Mouse (Mus musculus): ENCODE data around the gene Rnaset2a.
"Not testable (repeated sequence)": the region's sequence is repeated elsewhere in the genome, so short reads cannot be mapped to it uniquely, and the experiment has no call there.

Gene Rnaset2a

DNA sequence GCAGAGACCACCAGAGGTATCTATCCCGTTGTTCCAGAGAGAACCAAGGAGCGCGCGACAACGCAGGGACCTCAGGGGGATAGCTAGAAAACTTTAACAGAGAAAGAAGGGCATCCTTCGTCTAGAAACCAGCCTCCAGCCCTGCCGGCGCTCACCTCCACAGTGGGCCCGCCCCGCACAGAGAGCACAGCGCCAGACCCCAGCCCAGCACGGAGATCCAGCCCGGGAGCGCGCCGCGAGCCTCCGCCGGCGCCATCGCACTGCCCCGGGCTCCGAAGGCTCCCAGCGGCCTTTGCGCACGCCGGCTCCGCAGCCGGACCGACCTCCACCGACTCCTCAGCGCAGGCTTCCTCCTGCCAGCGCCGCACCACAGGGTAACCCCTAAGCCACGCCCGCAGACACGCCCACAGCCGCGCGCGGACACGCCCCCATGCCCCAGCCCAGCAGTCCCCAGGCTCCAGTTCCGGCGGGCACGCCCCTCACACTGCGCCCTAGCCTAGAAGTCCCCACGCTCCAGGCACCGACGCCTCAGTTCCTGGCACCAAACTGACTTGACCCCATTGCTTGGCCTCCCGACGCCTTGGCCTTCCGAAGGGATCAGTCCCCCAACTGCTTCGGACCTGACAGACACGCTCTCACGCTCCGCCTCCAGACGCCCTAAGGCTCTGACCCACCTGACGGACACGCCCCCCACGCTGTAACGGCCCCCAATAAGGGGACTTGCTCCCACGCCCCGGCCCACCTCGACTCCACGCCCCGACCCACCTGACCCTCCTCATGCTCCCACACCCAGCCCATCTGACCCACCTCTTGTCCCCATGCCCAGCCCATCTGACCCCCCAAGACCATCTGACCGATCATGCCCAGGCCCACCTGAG is at the start of gene Rnaset2a, which contains the start of gene Gm49673:
TSS of gene Rnaset2a (minus strand) at position 659 of the 878 bp plus-strand sequence.
TSS of gene Gm49673 (minus strand) at position 350 of the 878 bp plus-strand sequence.
- DNase-seq = peak; percentile 71

DNA sequence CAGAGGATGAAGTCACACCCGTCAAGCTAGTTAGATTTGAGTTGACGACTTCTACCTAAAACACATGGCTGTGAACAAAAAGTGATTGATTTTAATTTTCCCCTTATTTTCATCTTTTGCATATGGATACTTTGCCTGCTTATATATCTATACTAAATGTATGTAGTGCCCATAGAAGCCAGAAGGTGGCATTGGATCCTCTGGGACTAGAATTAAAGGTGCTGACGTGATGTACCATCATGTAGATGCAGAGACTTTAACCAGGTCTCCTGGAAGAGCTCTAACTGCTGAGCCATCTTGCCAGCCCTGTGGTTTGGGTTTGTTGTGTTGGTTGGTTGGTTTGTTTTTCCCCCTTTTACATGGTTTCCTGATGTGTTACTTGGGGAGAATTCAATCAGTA is 49.8 kb upstream of the Rnaset2a start:
- no peak for DNase-seq

DNA sequence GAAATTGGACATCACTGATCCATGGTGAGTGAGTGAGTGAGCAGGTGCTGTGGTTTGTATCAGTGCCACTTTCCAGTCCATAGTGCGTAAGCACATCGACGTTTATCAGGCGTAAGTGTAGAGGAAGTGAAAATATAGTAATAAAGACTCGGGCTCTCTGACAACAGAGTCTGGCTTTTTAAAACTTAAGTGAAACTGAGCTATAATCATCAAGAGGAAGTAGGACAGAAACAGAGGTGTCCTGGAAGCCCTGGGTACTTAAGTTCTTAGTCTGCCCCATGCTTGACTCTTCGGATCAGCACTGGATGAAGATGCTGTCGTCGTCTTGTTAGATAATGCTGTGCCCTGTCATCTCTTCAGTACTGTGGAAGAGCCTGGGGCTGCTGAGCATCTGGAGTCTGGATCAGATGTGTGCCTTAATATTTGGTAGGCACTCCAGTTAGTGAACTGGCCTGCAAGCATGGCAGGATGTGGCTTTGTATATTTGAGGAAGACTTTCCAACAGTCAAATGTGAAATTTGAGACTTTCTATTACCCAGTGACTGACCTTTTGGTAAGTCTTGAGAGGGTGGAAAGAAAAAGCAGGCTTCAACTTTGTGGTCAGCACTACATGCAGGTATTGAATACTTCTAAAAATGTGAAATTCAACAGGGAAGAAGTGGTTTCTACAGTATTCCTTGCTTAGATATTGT is 47.9 kb upstream of the Rnaset2a start:
- no peak for DNase-seq

DNA sequence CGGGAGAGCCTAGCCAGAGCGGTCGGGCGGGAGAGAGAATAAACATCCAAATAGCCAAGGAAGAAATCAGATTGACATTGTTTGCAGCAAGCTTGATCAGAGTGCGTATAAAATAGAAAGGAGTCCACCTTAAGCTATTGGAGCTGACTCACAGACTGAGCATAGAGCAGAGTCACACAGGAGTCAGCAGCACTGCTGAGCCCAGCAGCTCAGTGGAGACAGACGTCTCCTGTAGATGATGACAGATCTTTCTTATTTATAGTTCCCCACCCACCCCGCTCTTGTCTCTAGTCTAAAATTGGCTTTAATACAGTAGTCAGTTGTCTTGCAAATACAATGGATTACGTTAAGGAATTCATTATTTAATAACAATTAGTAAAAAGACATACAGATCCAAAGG is 45.8 kb upstream of the Rnaset2a start:
- no peak for DNase-seq

DNA sequence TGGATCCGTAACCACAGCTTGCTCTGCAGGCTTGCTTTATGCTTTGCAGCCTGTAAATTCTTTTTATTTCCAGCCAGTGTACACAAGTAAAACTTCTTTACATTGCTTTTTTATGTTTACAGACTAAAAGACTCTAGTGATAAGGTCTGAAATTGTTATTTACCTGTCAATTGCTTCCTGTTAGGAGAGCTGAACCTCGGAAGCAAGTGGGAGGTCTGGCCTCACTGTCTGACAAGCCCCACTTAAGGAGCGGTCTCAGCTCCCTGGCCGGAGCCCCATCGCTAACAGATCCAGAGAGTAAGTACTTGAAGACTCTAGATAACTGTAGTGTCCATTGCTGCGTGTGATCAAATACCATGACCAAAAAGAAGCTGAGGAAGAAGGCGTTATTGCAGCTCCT is 36.3 kb upstream of the Rnaset2a start:
- DNase-seq = no peak

GRCm38 (mm10) chr17:8183815-8184214 is 35.9 kb upstream of the Rnaset2a start:
- DNase-seq = no peak

GRCm38 (mm10) chr17:8177090-8177489 is 29.2 kb upstream of the Rnaset2a start:
- DNase-seq = no peak

DNA sequence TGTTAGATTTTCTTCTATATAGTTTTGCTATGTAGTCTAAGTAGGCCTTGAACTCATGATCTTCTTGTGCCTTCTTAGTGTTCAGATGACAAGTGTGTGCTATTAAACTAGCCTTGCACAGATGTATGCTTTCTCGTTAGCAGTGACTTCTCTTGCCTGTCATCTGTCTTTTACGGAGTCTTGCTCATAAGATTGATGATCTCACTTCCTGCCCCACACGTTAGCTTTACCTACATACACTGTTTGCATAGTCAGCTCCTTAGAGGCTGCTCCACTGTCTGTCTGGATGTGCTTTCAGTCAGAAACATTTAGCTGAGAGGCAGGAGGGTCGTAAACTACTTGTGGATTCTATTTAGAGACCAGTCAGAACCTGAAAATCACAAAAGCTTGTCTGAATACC is 23.2 kb upstream of the Rnaset2a start:
- no peak for DNase-seq

DNA sequence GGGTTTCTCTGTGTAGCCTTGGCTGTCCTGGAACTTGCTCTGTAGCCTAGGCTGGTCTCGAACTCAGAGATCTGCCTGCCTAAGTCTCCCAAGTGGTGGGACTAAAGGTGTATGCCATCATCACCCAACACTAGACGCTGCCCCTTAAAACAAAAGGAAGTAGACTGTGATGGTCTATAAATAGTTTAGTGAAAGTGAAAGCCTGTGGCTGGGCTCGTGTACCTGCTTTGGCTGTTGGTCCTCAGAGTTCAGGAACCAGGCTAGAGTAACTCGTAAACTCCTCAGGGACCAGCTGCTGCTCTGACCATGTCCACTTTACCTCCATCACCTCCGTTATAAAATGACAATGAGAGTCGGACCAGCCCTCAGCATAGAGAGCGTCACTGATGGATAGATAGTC is 22.4 kb upstream of the Rnaset2a start:
- DNase-seq = no peak

GRCm38 (mm10) chr17:8167436-8167835 is 19.5 kb upstream of the Rnaset2a start:
- DNase-seq = peak; percentile 63

GRCm38 (mm10) chr17:8166454-8166853 is 18.6 kb upstream of the Rnaset2a start:
- peak; percentile 46 for DNase-seq

DNA sequence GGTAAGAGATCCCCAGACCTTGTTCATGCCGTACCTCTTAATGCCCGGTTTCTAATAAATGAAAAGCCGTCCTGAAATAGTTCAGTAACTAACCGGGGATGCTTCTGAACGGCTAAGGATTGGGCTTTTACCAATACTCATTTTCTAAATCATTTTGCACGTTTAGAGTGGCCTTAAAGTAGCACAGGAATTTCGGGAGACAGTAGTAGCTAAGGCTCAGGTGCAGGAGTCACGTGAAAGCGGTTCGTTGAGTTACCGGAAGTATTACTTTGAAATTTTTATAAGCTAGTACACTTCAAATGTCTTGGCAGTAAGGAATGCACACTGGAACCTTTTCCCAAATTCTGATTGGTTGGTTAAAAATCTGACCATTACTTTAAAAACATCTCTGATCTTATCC is 18.1 kb upstream of the Rnaset2a start:
- peak; percentile 24 for DNase-seq

DNA sequence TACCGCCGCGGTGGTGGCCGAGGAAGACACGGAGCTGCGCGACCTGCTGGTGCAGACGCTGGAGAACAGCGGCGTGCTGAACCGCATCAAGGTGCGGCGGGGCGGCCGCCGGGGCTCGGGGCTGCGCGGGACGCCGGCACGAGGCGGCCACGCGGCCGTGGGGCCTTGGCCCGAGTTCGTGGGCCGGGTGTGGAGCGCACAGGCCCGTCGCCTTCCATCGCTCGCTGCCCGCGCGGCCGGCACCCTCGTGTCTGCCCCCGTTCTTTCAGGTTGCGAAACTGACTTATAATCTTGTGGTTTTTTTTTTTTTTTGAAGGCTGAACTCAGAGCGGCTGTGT is 17.7 kb upstream of the Rnaset2a start:
- peak; percentile 44 for DNase-seq

- peak; percentile 83 for DNase-seq
These were observed 17.1 kb upstream of the Rnaset2a start, which contains the start of gene Fgfr1op for GRCm38 (mm10) chr17:8164701-8165607. Gene Fgfr1op (plus strand): TSS chr17:8165501.

DNA sequence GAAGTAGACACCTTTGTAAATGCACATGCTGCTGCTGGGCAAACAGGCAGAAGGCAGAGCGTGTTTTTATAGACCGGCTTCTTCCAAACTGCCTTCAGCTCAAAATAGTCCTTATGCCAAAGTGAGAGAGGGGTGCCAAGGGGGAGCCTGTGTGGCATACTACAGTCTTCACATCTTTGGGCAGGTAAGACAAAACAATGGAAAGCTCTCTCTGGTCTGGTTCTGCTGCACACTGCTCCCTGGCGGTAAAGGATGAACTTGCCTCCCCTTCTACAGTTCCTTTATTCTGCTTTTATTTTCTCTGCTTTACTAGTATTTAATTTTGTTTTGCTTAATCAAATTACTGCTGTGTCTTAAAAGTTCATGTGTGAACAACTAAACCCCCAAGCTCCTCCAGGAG is 13.1 kb upstream of the Rnaset2a start:
- peak; percentile 34 for DNase-seq

GRCm38 (mm10) chr17:8158627-8159026 is 10.7 kb upstream of the Rnaset2a start:
- DNase-seq = not testable (repeated sequence)

- not testable (repeated sequence) for DNase-seq
These were observed 8.1 kb upstream of the Rnaset2a start for GRCm38 (mm10) chr17:8155982-8156381.

- DNase-seq = peak; percentile 59
These were observed 7.1 kb upstream of the Rnaset2a start for GRCm38 (mm10) chr17:8155010-8155409.

- not testable (repeated sequence) for DNase-seq
These were observed 966 bp downstream of the Rnaset2a start for GRCm38 (mm10) chr17:8146931-8147330.

DNA sequence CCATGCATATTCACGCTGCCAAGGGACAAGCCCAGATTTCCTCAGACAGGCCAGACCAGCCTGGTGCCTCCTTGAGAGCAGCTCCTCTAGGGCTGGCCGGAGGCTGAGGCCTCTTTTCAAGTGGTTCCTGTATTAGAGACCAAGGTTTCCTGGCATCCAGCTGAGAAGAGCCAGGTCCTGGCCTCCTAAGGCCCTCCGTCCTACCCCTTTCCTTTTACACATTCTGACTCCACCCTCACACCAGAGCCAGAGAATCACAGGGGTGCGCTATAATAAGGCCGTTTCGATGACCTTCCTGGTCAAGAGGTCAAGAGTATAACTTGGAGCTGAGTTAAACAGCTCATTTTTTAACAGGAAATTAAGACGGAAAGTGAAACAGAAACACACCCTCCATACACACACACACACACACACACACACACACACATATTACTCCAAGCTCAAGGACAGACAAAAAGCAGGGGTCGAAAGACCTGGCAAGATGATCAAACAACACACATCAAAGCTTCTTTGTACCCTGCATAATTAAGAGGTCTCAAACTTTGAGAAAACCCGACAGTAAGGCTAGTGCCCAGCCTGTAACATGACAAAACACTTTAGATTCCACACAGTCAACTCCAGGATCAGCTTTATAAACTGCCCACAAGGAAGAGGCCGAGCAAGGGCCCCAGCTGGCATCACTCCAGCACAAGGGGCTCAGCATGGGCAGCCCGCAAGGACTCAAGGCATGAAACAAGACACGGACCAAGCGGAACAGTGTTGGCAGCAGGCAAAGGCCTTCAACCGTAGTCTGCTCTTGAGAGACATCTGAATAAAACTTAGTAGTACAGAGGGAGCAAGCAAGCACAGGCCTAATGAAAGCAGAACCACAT is 3.9 kb downstream of the Rnaset2a start:
- peak; percentile 77 for DNase-seq

GRCm38 (mm10) chr17:8140210-8140609 is 7.7 kb downstream of the Rnaset2a start:
- not testable (repeated sequence) for DNase-seq

DNA sequence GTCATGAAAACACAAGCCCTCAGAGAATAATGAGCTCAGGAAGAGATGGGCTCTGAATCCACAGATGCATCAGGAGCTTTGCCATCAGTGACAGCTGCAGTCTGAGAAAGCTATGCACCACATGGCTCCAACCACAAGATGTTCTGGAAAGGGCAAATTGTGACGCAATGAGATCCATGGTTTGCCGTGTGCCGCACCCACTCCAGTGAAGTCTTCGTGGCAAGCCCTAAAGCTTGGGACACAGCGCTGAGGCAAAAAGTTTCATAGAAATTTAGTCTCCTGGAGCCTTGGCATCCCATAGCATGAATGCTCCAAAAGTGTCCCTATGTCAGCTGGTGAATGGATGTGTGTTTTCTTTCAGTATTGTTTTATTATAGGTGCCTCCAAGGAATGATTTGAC is 9.8 kb downstream of the Rnaset2a start:
- not testable (repeated sequence) for DNase-seq

Measured in kidney, adult 11 months (tissue).